Mouse (Mus musculus): ENCODE measurements at regions not wholly inside any gene's neighbourhood (a gene's known extent, or its start where the extent isn't known, plus 50 kb on each side); places are given as distances from the start of the nearest gene placed in this dataset.

DNA sequence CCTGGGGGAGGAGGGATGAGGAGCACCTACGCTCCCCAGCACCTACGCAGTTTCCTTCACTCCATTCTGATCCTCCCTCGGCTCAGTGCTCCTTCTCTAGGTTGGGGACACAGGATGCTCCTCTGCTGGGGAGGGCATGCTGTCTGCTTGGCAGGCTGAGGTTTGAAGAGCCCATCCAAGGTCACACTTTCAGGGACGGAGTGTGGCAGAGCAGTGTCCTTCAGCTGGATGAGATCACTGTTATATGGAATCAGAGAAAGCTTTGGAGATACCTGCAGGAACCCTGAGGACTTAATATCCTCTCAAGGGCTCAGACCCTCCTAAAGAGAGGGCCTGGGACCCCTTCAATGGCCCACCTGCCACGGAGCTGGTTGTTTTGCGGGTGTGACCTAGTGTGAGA lies 60.5 kb downstream of the Klhdc7a start:
- no peak overlapping the region for H3K9ac ChIP-seq
- H3K4me1 ChIP-seq = peaks cover 16% of the 10 kb centered on the region
- H3K36me3 ChIP-seq (replicated peaks) = no peaks in the 10 kb centered on the region
- 93% methylated on average over 6 of the region's 6 CpGs for WGBS
- H3K9me3 ChIP-seq = no peaks in the 10 kb centered on the region
- H3K4me2 ChIP-seq = no peak overlapping the region
- no peak overlapping the region for H3K4me3 ChIP-seq (replicated peaks)
- ATAC-seq (ENCODE audit: low FRiP score) = no peak
- peaks cover 9% of the 10 kb centered on the region; the same call in 1 of the 2 replicates for H3K27me3 ChIP-seq
- H3K27ac ChIP-seq = no peak overlapping the region

DNA sequence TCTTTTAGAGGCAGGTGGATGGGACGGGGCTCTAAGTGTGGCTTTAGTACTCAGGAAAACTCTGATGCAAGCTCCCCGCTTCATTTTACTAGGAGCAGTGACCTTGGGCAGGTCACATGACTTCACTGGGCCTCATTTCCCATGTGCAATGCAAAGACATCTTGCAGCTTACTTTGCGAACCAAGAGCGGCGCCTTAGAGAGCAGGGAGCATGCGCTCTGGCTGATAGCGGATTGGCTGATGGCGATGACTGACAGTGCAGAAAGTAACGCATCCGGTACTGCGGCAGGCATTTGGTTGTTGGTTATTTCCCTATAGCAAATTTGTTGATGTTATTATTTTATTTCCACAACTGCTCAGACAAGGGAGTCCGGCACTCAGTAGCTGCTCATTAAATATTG lies 61.6 kb downstream of the Klhdc7a start:
- Histone ChIP-seq H3K4me1 (peaks cover 10% of the 10 kb centered on the region), H3K9ac (no peak overlapping the region), H3K36me3 (replicated peaks) (no peaks in the 10 kb centered on the region), H3K9me3 (no peaks in the 10 kb centered on the region), H3K4me3 (replicated peaks) (no peak overlapping the region), H3K27me3 (0 out of 2 replicates have a peak, but pooled peaks cover 3% of the 10 kb centered on the region), H3K4me2 (no peak overlapping the region), H3K27ac (no peak overlapping the region)
- 93% methylated on average over 12 of the region's 12 CpGs for WGBS
- no peak for ATAC-seq (ENCODE audit: low FRiP score)

DNA sequence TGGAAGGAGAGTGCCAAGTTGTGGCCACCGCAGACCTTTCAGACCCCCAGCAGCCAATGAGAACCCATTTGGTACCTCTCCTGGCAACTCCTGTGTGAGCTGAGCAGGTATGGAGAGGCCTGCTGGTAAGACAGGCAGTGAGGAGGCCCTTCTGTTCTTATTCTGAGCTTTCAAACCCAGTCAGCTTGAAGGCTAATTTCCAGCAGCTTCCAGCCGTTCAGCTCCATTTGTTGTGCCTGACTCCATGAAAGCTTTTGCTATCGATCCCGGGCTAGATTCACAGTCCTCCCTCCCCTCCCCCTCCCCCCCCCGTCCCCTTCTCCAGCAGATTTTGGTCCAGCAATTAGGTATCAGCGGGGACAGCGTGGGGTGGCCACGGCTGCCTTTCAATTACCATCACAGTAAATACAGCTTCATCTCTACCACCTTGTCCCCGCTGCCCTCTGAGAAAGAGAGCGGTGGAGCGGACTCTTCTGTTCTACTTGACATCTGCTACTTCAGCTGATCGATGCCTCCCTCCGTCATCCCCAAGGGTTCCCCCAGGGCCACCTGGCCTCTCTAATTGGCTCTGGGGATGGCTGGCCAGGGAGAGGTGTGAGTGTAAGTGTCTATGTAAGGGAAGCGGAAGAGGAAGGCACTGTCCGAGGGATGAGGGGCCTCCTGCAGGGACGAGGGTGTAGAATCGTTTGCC lies 62.6 kb downstream of the Klhdc7a start:
- H3K4me3 ChIP-seq (replicated peaks) = no peak overlapping the region
- no peak overlapping the region for H3K9ac ChIP-seq
- H3K9me3 ChIP-seq = no peaks in the 10 kb centered on the region
- H3K27me3 ChIP-seq = 0 out of 2 replicates have a peak, but pooled peaks cover 3% of the 10 kb centered on the region
- H3K27ac ChIP-seq = peak overlapping the region; percentile 38; the same call in 1 of the 2 replicates
- H3K4me2 ChIP-seq = no peak overlapping the region
- peak; percentile 36; the same call in 1 of the 2 replicates for ATAC-seq (ENCODE audit: low FRiP score)
- no peaks in the 10 kb centered on the region for H3K36me3 ChIP-seq (replicated peaks)
- WGBS = 29% methylated on average over 17 of the region's 17 CpGs
- H3K4me1 ChIP-seq = peaks cover 10% of the 10 kb centered on the region

DNA sequence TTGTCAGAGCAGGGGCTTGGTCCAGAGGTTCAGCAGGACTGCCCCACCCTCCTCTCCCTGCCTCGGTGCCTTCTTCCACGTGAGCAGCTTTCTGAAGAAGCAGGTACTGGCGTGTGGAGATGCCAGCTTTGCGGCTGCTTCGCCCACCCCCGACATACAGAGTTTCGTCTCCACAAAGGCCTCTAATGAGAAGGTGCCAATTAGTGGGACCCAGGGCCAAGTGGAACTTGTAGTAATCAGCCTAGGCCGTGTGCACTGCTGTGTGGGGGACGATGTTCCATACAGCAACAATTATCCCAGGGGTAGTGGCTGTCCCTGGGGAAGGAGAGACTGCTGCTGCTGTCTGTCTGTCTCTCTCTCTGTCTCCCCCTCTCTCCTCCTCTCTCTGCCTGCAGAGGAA lies 66.6 kb upstream of the Pax7 start:
- no peaks in the 10 kb centered on the region for H3K9me3 ChIP-seq
- 51% methylated on average over 9 of the region's 9 CpGs for WGBS

DNA sequence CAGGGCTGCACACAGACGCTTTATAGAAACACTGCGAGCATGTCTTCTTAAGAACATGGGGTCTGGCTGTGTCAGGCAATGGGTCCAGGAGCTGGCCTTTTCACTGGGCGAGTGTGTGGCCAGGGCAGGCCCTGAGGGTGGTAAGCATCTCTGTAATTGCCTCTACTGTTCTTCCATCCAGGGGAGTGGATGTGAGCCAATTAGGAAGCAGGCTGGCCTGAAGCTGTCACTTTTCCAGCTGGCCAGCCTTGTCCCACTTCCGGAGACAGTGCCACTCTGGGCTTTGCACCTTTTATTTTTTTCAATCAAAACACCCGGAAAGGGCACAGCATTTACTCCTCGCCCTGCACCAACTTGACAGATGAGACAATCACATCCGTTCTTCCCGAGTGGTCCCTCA lies 66.1 kb upstream of the Pax7 start:
- Histone ChIP-seq H3K9ac (no peak overlapping the region), H3K4me2 (no peak overlapping the region), H3K36me3 (replicated peaks) (no peaks in the 10 kb centered on the region), H3K27ac (no peak overlapping the region), H3K9me3 (no peaks in the 10 kb centered on the region), H3K4me3 (replicated peaks) (no peak overlapping the region), H3K27me3 (peaks cover 5% of the 10 kb centered on the region; the same call in 1 of the 2 replicates), H3K4me1 (peaks cover 11% of the 10 kb centered on the region; the same call in 1 of the 2 replicates)
- no peak for ATAC-seq (ENCODE audit: low FRiP score)
- 62% methylated on average over 8 of the region's 8 CpGs for WGBS

More for the DNA sequence above, 66.6 kb upstream of the Pax7 start:
- no peak overlapping the region for H3K9ac ChIP-seq
- no peak overlapping the region for H3K4me3 ChIP-seq (replicated peaks)
- H3K4me2 ChIP-seq = no peak overlapping the region
- no peaks in the 10 kb centered on the region for H3K27me3 ChIP-seq
- no peaks in the 10 kb centered on the region for H3K36me3 ChIP-seq (replicated peaks)
- H3K4me1 ChIP-seq = peaks cover 14% of the 10 kb centered on the region
- no peak for ATAC-seq (ENCODE audit: low FRiP score)
- H3K27ac ChIP-seq = no peak overlapping the region

DNA sequence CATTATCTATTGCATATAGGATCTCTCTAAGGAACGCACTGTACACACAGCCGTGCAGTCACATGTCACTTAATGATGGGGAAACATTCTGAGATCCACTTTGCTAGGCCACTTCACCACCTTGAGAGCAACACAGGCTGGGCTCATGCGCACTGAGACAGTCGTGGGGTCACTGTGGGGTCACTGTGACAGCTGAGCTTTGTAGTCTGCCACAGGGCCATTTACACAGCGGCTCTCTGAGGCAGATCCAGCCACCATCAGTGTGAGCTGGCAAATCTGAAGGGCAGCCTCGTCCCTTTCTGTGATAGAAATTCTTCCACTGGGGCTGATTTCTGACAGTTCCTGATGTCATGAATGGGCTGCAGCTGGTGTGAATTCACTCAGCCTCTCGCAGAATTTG lies 59.4 kb upstream of the Pax7 start:
- Histone ChIP-seq H3K27me3 (peaks cover 6% of the 10 kb centered on the region; the same call in 1 of the 2 replicates), H3K27ac (no peak overlapping the region), H3K36me3 (replicated peaks) (no peaks in the 10 kb centered on the region), H3K9ac (no peak overlapping the region), H3K4me3 (replicated peaks) (no peak overlapping the region), H3K9me3 (no peaks in the 10 kb centered on the region), H3K4me1 (no peaks in the 10 kb centered on the region), H3K4me2 (no peak overlapping the region)
- no peak for ATAC-seq (ENCODE audit: low FRiP score)
- 62% methylated on average over 7 of the region's 7 CpGs for WGBS

DNA sequence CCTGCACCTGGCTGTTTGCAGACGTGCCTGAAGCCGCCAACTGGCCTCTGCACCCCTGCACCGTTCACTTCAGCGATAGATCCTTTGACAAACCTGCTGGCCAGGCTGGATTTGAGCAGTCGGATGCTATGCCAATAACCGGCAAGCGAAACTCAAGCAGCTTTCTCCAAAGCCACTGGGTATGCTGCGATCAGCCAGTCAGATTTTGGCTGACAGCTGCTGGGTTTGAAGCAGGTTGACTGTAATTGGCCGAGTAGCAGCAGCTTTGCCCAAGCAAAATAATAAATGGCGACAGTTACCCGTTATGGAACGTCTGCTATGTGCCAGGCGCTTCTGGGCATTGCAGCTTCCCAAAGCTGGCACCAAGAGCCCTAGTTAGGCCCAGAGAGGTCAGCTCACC lies 55.7 kb upstream of the Pax7 start:
- H3K4me1 ChIP-seq = no peaks in the 10 kb centered on the region
- H3K9ac ChIP-seq = no peak overlapping the region
- 81% methylated on average over 13 of the region's 13 CpGs for WGBS
- no peaks in the 10 kb centered on the region for H3K27me3 ChIP-seq
- H3K4me3 ChIP-seq (replicated peaks) = no peak overlapping the region
- ATAC-seq (ENCODE audit: low FRiP score) = no peak
- H3K4me2 ChIP-seq = no peak overlapping the region
- no peaks in the 10 kb centered on the region for H3K36me3 ChIP-seq (replicated peaks)
- no peaks in the 10 kb centered on the region for H3K9me3 ChIP-seq
- H3K27ac ChIP-seq = no peak overlapping the region
